Mouse (Mus musculus) brain, embryonic 14.5 days (tissue): ENCODE measurements at regions not wholly inside any gene's neighbourhood (a gene's known extent, or its start where the extent isn't known, plus 50 kb on each side); places are given as distances from the start of the nearest gene placed in this dataset.

ENCODE experiments used
- CTCF ChIP-seq: fragments of 200-500 bp; IDR thresholded peaks from 2 replicates; pipeline ENCODE4 v1.5.1; 2012; ENCODE audit warnings: inconsistent platforms, mild to moderate bottlenecking, moderate library complexity, borderline replicate concordance; ENCODE audit not compliant: insufficient read depth, insufficient read length; ENCODE audit errors: extremely low read depth
- POLR2A ChIP-seq: fragments of 200-500 bp; IDR thresholded peaks from 2 replicates; pipeline ENCODE4 v1.6.1; 2012; ENCODE audit warnings: mild to moderate bottlenecking, inconsistent platforms, borderline replicate concordance; ENCODE audit not compliant: poor library complexity, insufficient read depth, insufficient read length, severe bottlenecking; ENCODE audit errors: extremely low read depth

- TF ChIP-seq CTCF (no peak), POLR2A (no peak)
Observed at GRCm38 (mm10) chr12:68208302-68208701, 950.7 kb downstream of the Rps29 start.
